Mouse (Mus musculus) ES-E14 (cell line): ENCODE data around the gene Abcc5. TPM values are rescaled to one million over a fixed set of nuclear protein-coding genes. Genes with fewer than 3 reads are reported as not detected.
A peak's percentile ranks its signal among the peaks of the same experiment; 100 is the strongest.

Experiments used
- DNase-seq: peaks from one replicate; pipeline ENCODE4 v3.0.0-alpha.2; 2013; ENCODE audit warnings: low read depth, low spot score
- H3K27ac ChIP-seq: 2 replicates; pipeline ENCODE4 v1.5.1; 2012; ENCODE audit warnings: low read depth, mild to moderate bottlenecking, low read length, moderate library complexity, mixed read lengths; ENCODE audit not compliant: poor library complexity, insufficient read depth, severe bottlenecking
- H3K36me3 ChIP-seq: 2 replicates; pipeline ENCODE4 v1.6.1; 2012; ENCODE audit warnings: mild to moderate bottlenecking, low read length, moderate library complexity, mixed read lengths; ENCODE audit not compliant: control insufficient read depth, poor library complexity, insufficient read depth, severe bottlenecking
- H3K4me1 ChIP-seq, 2 experiments: fragments of 150-350 bp in 1 of 2; sonication (generic) in 1 of 2; 2 replicates each; pipeline ENCODE4 v1.6.1; 2012; ENCODE audit warnings: low read length in 2 of 2, mild to moderate bottlenecking in 1 of 2, mixed read lengths in 1 of 2; ENCODE audit not compliant: control insufficient read depth in 2 of 2, insufficient read depth in 2 of 2, poor library complexity in 1 of 2
- H3K4me3 ChIP-seq, 2 experiments: fragments of 150-350 bp in 1 of 2; sonication (generic) in 1 of 2; 2 replicates each; pipeline ENCODE4 v1.5.1; 2012; ENCODE audit warnings: low read length in 2 of 2, low read depth in 1 of 2, mild to moderate bottlenecking in 1 of 2, mixed read lengths in 1 of 2; ENCODE audit not compliant: insufficient read depth in 1 of 2, poor library complexity in 1 of 2, severe bottlenecking in 1 of 2
- H3K9ac ChIP-seq: 2 replicates; pipeline ENCODE4 v1.6.1; 2012; ENCODE audit warnings: low read depth, mild to moderate bottlenecking, low read length, mixed read lengths; ENCODE audit not compliant: poor library complexity, insufficient read depth, severe bottlenecking
- H3K9me3 ChIP-seq: fragments of 150-350 bp; sonication (generic); 2 replicates; pipeline ENCODE4 v1.6.1; 2012; ENCODE audit warnings: low read depth, mild to moderate bottlenecking, low read length; ENCODE audit not compliant: control insufficient read depth, insufficient read depth
- CHD2 ChIP-seq: IDR thresholded peaks from 2 replicates; pipeline ENCODE4 v1.6.1; 2014; ENCODE audit warnings: mild to moderate bottlenecking, low read depth, low read length, inconsistent platforms
- HCFC1 ChIP-seq: IDR thresholded peaks from 2 replicates; pipeline ENCODE4 v1.6.1; 2012; ENCODE audit warnings: low read length, inconsistent platforms, borderline replicate concordance; ENCODE audit not compliant: insufficient read depth
- MAFK ChIP-seq: IDR thresholded peaks from 2 replicates; pipeline ENCODE4 v1.6.1; 2014; ENCODE audit warnings: mild to moderate bottlenecking, low read depth, low read length, inconsistent platforms; ENCODE audit not compliant: insufficient read depth
- ZC3H11A ChIP-seq: IDR thresholded peaks from 2 replicates; pipeline ENCODE4 v1.6.1; 2012; ENCODE audit warnings: low read depth, mild to moderate bottlenecking, inconsistent platforms, low read length, borderline replicate concordance
- ZNF384 ChIP-seq: IDR thresholded peaks from 2 replicates; pipeline ENCODE4 v1.6.1; 2012; ENCODE audit warnings: low read depth, low read length, inconsistent platforms
- in situ Hi-C, 2 experiments: fragments of 600-800 bp; cut with MboI; formaldehyde crosslinking; loops; one replicate each; pipeline ENCODE4 v1.15.1; 2025; ENCODE audit warnings: low sequenced_read_pairs in 2 of 2, inconsistent platforms in 1 of 2; ENCODE audit not compliant: unreplicated experiment in 2 of 2
- total RNA-seq: library from RNA; depleted of rRNA; stranded (reverse); fragments of 300-350 nt; gene quantifications from 2 replicates; pipeline ENCODE4 v1.2.3, GENCODE M21; 2012

Gene Abcc5
- total RNA-seq, 1 experiment, result 159 TPM

- Histone ChIP-seq H3K27ac (no peak overlapping the region), H3K9me3 (no peaks in the 10 kb centered on the region), H3K4me1 (peaks cover 0 to 7% of the 10 kb centered on the region in 2 experiments; a peak in 2 of 4 replicates), H3K9ac (no peak overlapping the region), H3K36me3 (no peaks in the 10 kb centered on the region), H3K4me3 (peak overlapping the region in 1 of 2 experiments; percentile 48; a peak in 1 of 4 replicates)
- DNase-seq, result no peak
- no peak for TF ChIP-seq MAFK
- no peak for TF ChIP-seq ZC3H11A
- TF ChIP-seq ZNF384, result no peak
- TF ChIP-seq CHD2, result no peak
- no peak for TF ChIP-seq HCFC1
- in situ Hi-C loops, result no loop called here
Measured at GRCm38 (mm10) chr16:20316770-20317169, 109.4 kb downstream of the Abcc5 start.

- no peak overlapping the region for H3K4me3 ChIP-seq
- no peaks in the 10 kb centered on the region for H3K9me3 ChIP-seq
- DNase-seq, result no peak
- TF ChIP-seq ZC3H11A, result no peak
- TF ChIP-seq ZNF384, result no peak
- TF ChIP-seq MAFK, result no peak
- TF ChIP-seq HCFC1, result no peak
- TF ChIP-seq CHD2, result no peak
- no peak overlapping the region for H3K9ac ChIP-seq
- no peaks in the 10 kb centered on the region for H3K36me3 ChIP-seq
- H3K27ac ChIP-seq, result no peak overlapping the region
- H3K4me1 ChIP-seq, result peaks cover 0 to 7% of the 10 kb centered on the region in 2 experiments; a peak in 2 of 4 replicates
- in situ Hi-C loops, result no loop called here
Measured at GRCm38 (mm10) chr16:20315266-20315665, 110.9 kb downstream of the Abcc5 start.

GRCm38 (mm10) chr16:20312272-20312671 lies 113.9 kb downstream of the Abcc5 start:
- no peak for DNase-seq
- H3K4me3 ChIP-seq, result no peak overlapping the region
- TF ChIP-seq HCFC1, result no peak
- TF ChIP-seq MAFK, result no peak
- no peak for TF ChIP-seq ZC3H11A
- no peak for TF ChIP-seq CHD2
- TF ChIP-seq ZNF384, result no peak
- no peak overlapping the region for H3K27ac ChIP-seq
- H3K9ac ChIP-seq, result no peak overlapping the region
- no peaks in the 10 kb centered on the region for H3K36me3 ChIP-seq
- peaks cover 0 to 11% of the 10 kb centered on the region in 2 experiments; a peak in 2 of 4 replicates for H3K4me1 ChIP-seq
- H3K9me3 ChIP-seq, result no peaks in the 10 kb centered on the region
- in situ Hi-C loops, result no loop called here

- Histone ChIP-seq H3K27ac (peak within 1 kb of the TSS; percentile 79), H3K9ac (peak within 1 kb of the TSS; percentile 94), H3K4me1 (peaks cover 6% of the 10 kb centered on the region in 2 experiments; a peak in 3 of 4 replicates), H3K4me3 (peak within 1 kb of the TSS; percentile 92 to 98), H3K9me3 (no peaks in the 10 kb centered on the region), H3K36me3 (peaks cover 3% of the 10 kb centered on the region)
- TF ChIP-seq ZC3H11A (peak; percentile 76), MAFK (peak; percentile 75), HCFC1 (peak; percentile 79), CHD2 (peak; percentile 82), ZNF384 (peak; percentile 100)
- in situ Hi-C loops, result no loop called here
- peak; percentile 94 for DNase-seq
Measured at GRCm38 (mm10) chr16:20301770-20302649, 124.2 kb downstream of the Abcc5 start, which contains the start of gene Parl. TSS of gene Parl (minus strand) at chr16:20302387.
